Comparison of ENCODE assay signal across 9 mouse cellular contexts in genomic region chr13:103332731-103333130, GRCm38 (mm10). TPM values are rescaled to one million over a fixed set of nuclear protein-coding genes. Genes with fewer than 3 reads are reported as not detected.
DNase-seq lines count a peak whose midpoint lies in the region; ATAC-seq and TF ChIP-seq lines count a peak whose summit lies in the region.
"Had no signal": no experiment of that assay in that cellular context is flagged by ENCODE, and none has a peak within 500 bp of the region (broad histone marks: within the 10 kb centered on the region; RNA-seq: fewer than 3 reads in every experiment).

No protein-coding gene starts in this region.

- no peaks in the 10 kb centered on the region for H3K36me3 ChIP-seq in heart, adult 2 months (ENCODE audit: control insufficient read depth, insufficient read depth, low read length)
- no peaks in the 10 kb centered on the region for H3K36me3 ChIP-seq in heart, postnatal 0 days (replicated peaks; ENCODE audit: control insufficient read depth, insufficient read depth, low read length)
- no peaks in the 10 kb centered on the region for H3K36me3 ChIP-seq in midbrain, embryonic 12.5 days

- intact Hi-C loops in heart, adult 2 months (cut with DNase I) = loop anchor here (1.0 to 5.0 kb wide), 3 partner anchors 60 to 158 kb away; no protein-coding TSS in a partner anchor

- H3K9me3 ChIP-seq in heart, postnatal 0 days (replicated peaks; ENCODE audit: control insufficient read depth, low read length) = no peaks in the 10 kb centered on the region
- no peaks in the 10 kb centered on the region for H3K9me3 ChIP-seq in midbrain, embryonic 12.5 days

- peak overlapping the region; percentile 85 for H3K4me3 ChIP-seq in heart, adult 2 months
- peak overlapping the region; percentile 37 for H3K4me3 ChIP-seq in brown adipose tissue, adult 24 weeks (ENCODE audit: insufficient read depth, low read depth, low read length)
- H3K4me3 ChIP-seq in heart, postnatal 0 days (ENCODE audit: low read depth, low read length) = peak overlapping the region; percentile 60
- peak overlapping the region; percentile 75 for H3K4me3 ChIP-seq in midbrain, embryonic 12.5 days

- H3K9ac ChIP-seq in heart, adult 2 months (ENCODE audit: low read depth, low read length) = no peak overlapping the region
- H3K9ac ChIP-seq in heart, postnatal 0 days (replicated peaks; ENCODE audit: low read depth, low read length) = no peak overlapping the region
- H3K9ac ChIP-seq in midbrain, embryonic 12.5 days (replicated peaks) = no peak overlapping the region

- H3K4me2 ChIP-seq in heart, postnatal 0 days (ENCODE audit: low read depth, low read length) = peak overlapping the region; percentile 97
- peak overlapping the region; percentile 96 for H3K4me2 ChIP-seq in midbrain, embryonic 12.5 days (replicated peaks)

- peak overlapping the region; percentile 81 for H3K27ac ChIP-seq in heart, adult 2 months
- H3K27ac ChIP-seq in brown adipose tissue, adult 24 weeks (replicated peaks; ENCODE audit: low read depth, low read length) = no peak overlapping the region
- no peak overlapping the region for H3K27ac ChIP-seq in heart, postnatal 0 days (ENCODE audit: low read depth)
- H3K27ac ChIP-seq in midbrain, embryonic 12.5 days (replicated peaks) = no peak overlapping the region

- no peak for DNase-seq in heart, adult 2 months
- DNase-seq in heart, adult 18-20 months = no peak
- no peak for DNase-seq in heart, postnatal 0 days (ENCODE audit: low spot score)
- no peak for DNase-seq in thymus, adult 18-20 months
- no peak for DNase-seq in cerebellum, postnatal 36 days
- DNase-seq: cerebellum, postnatal 14 days had no signal

- peaks cover 8% of the 10 kb centered on the region; the same call in 1 of the 2 replicates for H3K27me3 ChIP-seq in heart, adult 2 months (ENCODE audit: control insufficient read depth, insufficient read depth, low read length)
- H3K27me3 ChIP-seq in heart, postnatal 0 days (ENCODE audit: control insufficient read depth, insufficient read depth, low read length) = peaks cover 50% of the 10 kb centered on the region
- peaks cover 55% of the 10 kb centered on the region for H3K27me3 ChIP-seq in midbrain, embryonic 12.5 days

- no peak for TF ChIP-seq EP300 in heart, adult 2 months (IDR thresholded peaks at IDR 0.05; ENCODE audit: insufficient read depth, low read depth, low read length)
- no peak for TF ChIP-seq EP300 in heart, postnatal 0 days (IDR thresholded peaks at IDR 0.05; ENCODE audit: low read depth)

- H3K4me1 ChIP-seq in heart, adult 2 months (ENCODE audit: control insufficient read depth, insufficient read depth, low read length) = peaks cover 2% of the 10 kb centered on the region
- H3K4me1 ChIP-seq in brown adipose tissue, adult 24 weeks (ENCODE audit: control insufficient read depth, insufficient read depth, insufficient read length, low read length) = peaks cover 6% of the 10 kb centered on the region; the same call in 1 of the 2 replicates
- H3K4me1 ChIP-seq in heart, postnatal 0 days (ENCODE audit: control insufficient read depth, insufficient read depth) = peaks cover 7% of the 10 kb centered on the region
- H3K4me1 ChIP-seq in midbrain, embryonic 12.5 days = peaks cover 19% of the 10 kb centered on the region

- H3K79me2 ChIP-seq in heart, adult 2 months (replicated peaks; ENCODE audit: control insufficient read depth, insufficient read depth, low read length) = no peaks in the 10 kb centered on the region

- TF ChIP-seq CTCF in heart, adult 2 months (IDR thresholded peaks at IDR 0.05) = no peak
- TF ChIP-seq CTCF in heart, postnatal 0 days (IDR thresholded peaks at IDR 0.05; ENCODE audit: low read depth) = no peak

- no peak for ATAC-seq in heart, postnatal 0 days (ENCODE audit: insufficient read depth, low read depth)
- no peak for ATAC-seq in midbrain, embryonic 12.5 days (ENCODE audit: low FRiP score, low read depth)
- no peak for ATAC-seq in inflammation-experienced regulatory T-cells, adult 6 months

- 19% methylated on average over 9 of the region's 9 CpGs for WGBS in heart, adult 2 months
- 15% methylated on average over 9 of the region's 9 CpGs for WGBS in heart, postnatal 0 days
- 2% methylated on average over 9 of the region's 9 CpGs for WGBS in midbrain, embryonic 12.5 days

- TF ChIP-seq POLR2A in heart, adult 2 months (IDR thresholded peaks at IDR 0.05; ENCODE audit: insufficient read depth, low read depth, low read length) = no peak

RNA-seq across cellular contexts. Expression of gene Mast4, which starts 1.6 kb away (rescaled TPM):
- total RNA-seq in heart, adult 2 months (2021) = 10 to 100 TPM; 23.6 to 33.1 TPM
- 8.5 and 13.8 TPM in 2 replicates for polyA plus RNA-seq in heart, adult 2 months (2012; rRNA removed)
- total RNA-seq in heart, adult 18-20 months (2021) = 10 to 100 TPM; 21.4 to 30.3 TPM
- polyA plus RNA-seq in brown adipose tissue, adult 24 weeks (2012; ENCODE audit: insufficient read depth, insufficient read length, missing spikeins) = 3.7 and 5.9 TPM in 2 replicates
- 35.5 and 51.1 TPM in 2 replicates for total RNA-seq in heart, postnatal 0 days (2014; rRNA removed; ENCODE audit: low replicate concordance)
- 23.3 and 26.7 TPM in 2 replicates for polyA plus RNA-seq in heart, postnatal 0 days (2015; fragmentation: Nextera tagmentation; extraction: Ambion mirVana)
- 29.7 and 34.9 TPM in 2 replicates for polyA plus RNA-seq in midbrain, embryonic 12.5 days (2016; fragmentation: Nextera tagmentation; extraction: Ambion mirVana)
- 10 to 100 TPM in 2 of 3 experiments, 1 to 10 TPM in 1; 9.4 to 30.8 (median 16.1) TPM for polyA plus RNA-seq in inflammation-experienced regulatory T-cells, adult 6 months (2017; shearing (Covaris generic))
